8 mouse cellular contexts compared by ENCODE assay signal in genomic region chr13:29202562-29202961, GRCm38 (mm10).
DNase-seq lines count a peak whose midpoint lies in the region; ATAC-seq and TF ChIP-seq lines count a peak whose summit lies in the region.

No protein-coding gene starts in this region.

- peak; percentile 31 for DNase-seq in midbrain, postnatal 0 days (ENCODE audit: low spot score)
- no peak for DNase-seq in midbrain, embryonic 10.5 days (ENCODE audit: low spot score)
- peak; percentile 74 for DNase-seq in gastrocnemius, postnatal 14 days
- DNase-seq in urinary bladder, postnatal 36 days (ENCODE audit: low spot score in 2 of 2), result peak; percentile 25 to 46
- no peak for DNase-seq in cerebellum, postnatal 36 days
- DNase-seq in ovary, adult 18-20 months (ENCODE audit: low spot score), result no peak

- H3K27me3 ChIP-seq in midbrain, postnatal 0 days (ENCODE audit: insufficient read depth, low read length), result no peaks in the 10 kb centered on the region
- H3K27me3 ChIP-seq in midbrain, embryonic 10.5 days (ENCODE audit: low read depth, poor library complexity, severe bottlenecking), result no peaks in the 10 kb centered on the region
- no peaks in the 10 kb centered on the region for H3K27me3 ChIP-seq in intestine, embryonic 15.5 days (replicated peaks)
- no peaks in the 10 kb centered on the region for H3K27me3 ChIP-seq in neural tube, embryonic 15.5 days (replicated peaks)

- no peak for ATAC-seq in midbrain, postnatal 0 days (ENCODE audit: low FRiP score)
- 0 out of 2 replicates have a peak, but pooled peaks have one; percentile 39 for ATAC-seq in intestine, embryonic 15.5 days
- no peak for ATAC-seq in neural tube, embryonic 15.5 days (ENCODE audit: low FRiP score)

- no peaks in the 10 kb centered on the region for H3K4me1 ChIP-seq in midbrain, postnatal 0 days (ENCODE audit: insufficient read depth, low read length)
- H3K4me1 ChIP-seq in midbrain, embryonic 10.5 days, result peaks cover 8% of the 10 kb centered on the region
- no peaks in the 10 kb centered on the region for H3K4me1 ChIP-seq in intestine, embryonic 15.5 days (replicated peaks)
- no peaks in the 10 kb centered on the region for H3K4me1 ChIP-seq in neural tube, embryonic 15.5 days

- no peaks in the 10 kb centered on the region for H3K9me3 ChIP-seq in midbrain, postnatal 0 days (ENCODE audit: low read length)
- peaks cover 3% of the 10 kb centered on the region; the same call in 1 of the 2 replicates for H3K9me3 ChIP-seq in midbrain, embryonic 10.5 days (replicated peaks)
- H3K9me3 ChIP-seq in intestine, embryonic 15.5 days, result no peaks in the 10 kb centered on the region
- H3K9me3 ChIP-seq in neural tube, embryonic 15.5 days (replicated peaks), result no peaks in the 10 kb centered on the region

- intact Hi-C loops in gastrocnemius, postnatal 14 days (cut with DNase I; ENCODE audit: low total_unique reads), result no loop called here

- no peak overlapping the region for H3K4me3 ChIP-seq in midbrain, postnatal 0 days (ENCODE audit: low read depth, low read length)
- H3K4me3 ChIP-seq in midbrain, embryonic 10.5 days, result no peak overlapping the region
- no peak overlapping the region for H3K4me3 ChIP-seq in intestine, embryonic 15.5 days (replicated peaks)
- H3K4me3 ChIP-seq in neural tube, embryonic 15.5 days (replicated peaks), result no peak overlapping the region

- no peak for TF ChIP-seq CTCF in midbrain, postnatal 0 days (IDR thresholded peaks at IDR 0.05)

- no peak overlapping the region for H3K9ac ChIP-seq in midbrain, postnatal 0 days (replicated peaks; ENCODE audit: low read length, poor library complexity, severe bottlenecking)
- H3K9ac ChIP-seq in intestine, embryonic 15.5 days, result no peak overlapping the region
- H3K9ac ChIP-seq in neural tube, embryonic 15.5 days (replicated peaks), result no peak overlapping the region

- 56% methylated on average over 2 of the region's 2 CpGs for WGBS in midbrain, postnatal 0 days
- 85% methylated on average over 2 of the region's 2 CpGs for WGBS in midbrain, embryonic 10.5 days
- WGBS in intestine, embryonic 15.5 days, result 54% methylated on average over 2 of the region's 2 CpGs
- WGBS in neural tube, embryonic 15.5 days, result 58% methylated on average over 2 of the region's 2 CpGs

- no peaks in the 10 kb centered on the region for H3K36me3 ChIP-seq in midbrain, postnatal 0 days (ENCODE audit: insufficient read depth, low read length)
- H3K36me3 ChIP-seq in midbrain, embryonic 10.5 days, result no peaks in the 10 kb centered on the region
- no peaks in the 10 kb centered on the region for H3K36me3 ChIP-seq in intestine, embryonic 15.5 days
- H3K36me3 ChIP-seq in neural tube, embryonic 15.5 days, result no peaks in the 10 kb centered on the region

- H3K4me2 ChIP-seq in midbrain, postnatal 0 days (ENCODE audit: low read depth, low read length, poor library complexity, severe bottlenecking), result no peak overlapping the region
- no peak overlapping the region for H3K4me2 ChIP-seq in intestine, embryonic 15.5 days (replicated peaks)
- H3K4me2 ChIP-seq in neural tube, embryonic 15.5 days, result no peak overlapping the region

- no peak overlapping the region for H3K27ac ChIP-seq in midbrain, postnatal 0 days (ENCODE audit: low read depth, low read length)
- no peak overlapping the region for H3K27ac ChIP-seq in midbrain, embryonic 10.5 days (replicated peaks)
- no peak overlapping the region for H3K27ac ChIP-seq in intestine, embryonic 15.5 days
- no peak overlapping the region for H3K27ac ChIP-seq in neural tube, embryonic 15.5 days (replicated peaks)

Comparison
In these comparisons a context has a peak if more than half of its experiments do, and no peak if none do; other contexts are left out.
1. DNase-seq: peak in midbrain, postnatal 0 days (single experiment), gastrocnemius, postnatal 14 days (single experiment) and urinary bladder, postnatal 36 days (2 of 2); none in midbrain, embryonic 10.5 days (single experiment), cerebellum, postnatal 36 days (0 of 2) and ovary, adult 18-20 months (single experiment).